Mouse (Mus musculus) lung, postnatal 0 days (tissue): ENCODE results near the gene Zmat1.

ENCODE experiments used
- CTCF ChIP-seq: IDR thresholded peaks from 2 replicates; pipeline ENCODE4 v1.5.1; 2016; ENCODE audit warnings: antibody characterized with exemption, mild to moderate bottlenecking
- EP300 ChIP-seq: IDR thresholded peaks from 2 replicates; pipeline ENCODE4 v1.6.1; 2016; ENCODE audit warnings: antibody characterized with exemption, mild to moderate bottlenecking, control low read depth

GRCm38 (mm10) chrX:134930361-134930760, 78.6 kb downstream of the Zmat1 start:
- TF ChIP-seq CTCF: peak; percentile 69
- TF ChIP-seq EP300: no peak
